Mouse (Mus musculus) MEL (cell line): ENCODE measurements around the gene Slc22a17. TPM values are rescaled to one million over a fixed set of nuclear protein-coding genes. Genes with fewer than 3 reads are reported as not detected.
"Not testable (repeated sequence)": the region's sequence is repeated elsewhere in the genome, so short reads cannot be mapped to it uniquely, and the experiment has no call there.

Experiments used
- DNase-seq: peaks from one replicate; pipeline ENCODE4 v3.0.0; 2011; ENCODE audit warnings: low read depth, low spot score
- H3K27ac ChIP-seq: 2 replicates; pipeline ENCODE4 v1.5.1; 2012; ENCODE audit warnings: low read depth, mild to moderate bottlenecking, control low read depth, low read length, moderate library complexity; ENCODE audit not compliant: control insufficient read depth
- H3K27me3 ChIP-seq, 2 experiments: fragments of 150-350 bp in 1 of 2; sonication (generic) in 1 of 2; 2 replicates each; pipeline ENCODE4 v1.6.1; 2012; ENCODE audit warnings: low read length in 2 of 2, mild to moderate bottlenecking in 2 of 2, improper control_type of control experiment in 1 of 2, moderate library complexity in 1 of 2; ENCODE audit not compliant: insufficient read depth in 2 of 2, control insufficient read depth in 1 of 2
- H3K36me3 ChIP-seq, 2 experiments: 2 replicates each; pipeline ENCODE4 v1.6.1; 2012 to 2014; ENCODE audit warnings: low read length in 2 of 2, improper control_type of control experiment in 1 of 2, inconsistent platforms in 1 of 2, mild to moderate bottlenecking in 1 of 2; ENCODE audit not compliant: insufficient read depth in 2 of 2, control insufficient read depth in 1 of 2
- H3K4me1 ChIP-seq, 2 experiments: fragments of 150-350 bp in 1 of 2; sonication (generic) in 1 of 2; 2 replicates each; pipeline ENCODE4 v1.6.1; 2012; ENCODE audit warnings: low read length in 2 of 2, improper control_type of control experiment in 1 of 2, mild to moderate bottlenecking in 1 of 2; ENCODE audit not compliant: insufficient read depth in 2 of 2, control insufficient read depth in 1 of 2
- H3K4me3 ChIP-seq, 2 experiments: fragments of 150-350 bp in 1 of 2; sonication (generic) in 1 of 2; 2 replicates each; pipeline ENCODE4 v1.5.1; 2012; ENCODE audit warnings: low read depth in 2 of 2, low read length in 2 of 2, mild to moderate bottlenecking in 2 of 2, moderate library complexity in 2 of 2, control low read depth in 1 of 2, improper control_type of control experiment in 1 of 2; ENCODE audit not compliant: control insufficient read depth in 1 of 2, insufficient read depth in 1 of 2
- H3K79me2 ChIP-seq: 2 replicates; pipeline ENCODE4 v1.6.1; 2012; ENCODE audit warnings: mild to moderate bottlenecking, low read length, moderate library complexity; ENCODE audit not compliant: control insufficient read depth, poor library complexity, insufficient read depth
- H3K9ac ChIP-seq: 2 replicates; pipeline ENCODE4 v1.6.1; 2012; ENCODE audit warnings: low read depth, mild to moderate bottlenecking, control low read depth, low read length, moderate library complexity; ENCODE audit not compliant: control insufficient read depth, poor library complexity, severe bottlenecking
- H3K9me3 ChIP-seq: fragments of 150-350 bp; sonication (generic); replicated peaks from 2 replicates; pipeline ENCODE4 v1.6.1; 2012; ENCODE audit warnings: mild to moderate bottlenecking, low read length, improper control_type of control experiment, moderate library complexity; ENCODE audit not compliant: insufficient read depth
- CHD1 ChIP-seq: IDR thresholded peaks from 2 replicates; pipeline ENCODE4 v1.6.1; 2012; ENCODE audit warnings: low read depth, mild to moderate bottlenecking, inconsistent platforms, low read length, improper control_type of control experiment
- CHD2 ChIP-seq: IDR thresholded peaks from 2 replicates; pipeline ENCODE4 v1.6.1; 2011; ENCODE audit warnings: low read length, improper control_type of control experiment
- CTCF ChIP-seq, 3 experiments: IDR thresholded peaks in 2 of 3; conservative IDR thresholded peaks in 1 of 3; 2 replicates each; pipeline ENCODE4 v1.5.1; 2011 to 2012; ENCODE audit warnings: low read length in 3 of 3, low read depth in 2 of 3, mild to moderate bottlenecking in 2 of 3, improper control_type of control experiment in 1 of 3, inconsistent platforms in 1 of 3, mixed read lengths in 1 of 3, moderate library complexity in 1 of 3; ENCODE audit not compliant: control insufficient read depth in 1 of 3, insufficient read depth in 1 of 3, poor library complexity in 1 of 3, severe bottlenecking in 1 of 3
- ELF1 ChIP-seq: IDR thresholded peaks from 2 replicates; pipeline ENCODE4 v1.6.1; 2014; ENCODE audit warnings: low read depth, mild to moderate bottlenecking, inconsistent platforms, low read length, improper control_type of control experiment, moderate library complexity
- ETS1 ChIP-seq: IDR thresholded peaks from 2 replicates; pipeline ENCODE4 v1.6.1; 2012; ENCODE audit warnings: low read depth, mild to moderate bottlenecking, inconsistent platforms, low read length, improper control_type of control experiment, moderate library complexity
- GABPA ChIP-seq: IDR thresholded peaks from 2 replicates; pipeline ENCODE4 v1.6.1; 2012; ENCODE audit warnings: low read depth, mild to moderate bottlenecking, inconsistent platforms, low read length, improper control_type of control experiment, moderate library complexity
- GATA1 ChIP-seq: IDR thresholded peaks from 2 replicates; pipeline ENCODE4 v1.6.1; 2011; ENCODE audit warnings: low read depth, low read length, improper control_type of control experiment
- HCFC1 ChIP-seq: IDR thresholded peaks from 2 replicates; pipeline ENCODE4 v1.6.1; 2012; ENCODE audit warnings: low read depth, mild to moderate bottlenecking, inconsistent platforms, low read length, improper control_type of control experiment, moderate library complexity
- JUND ChIP-seq: IDR thresholded peaks from 2 replicates; pipeline ENCODE4 v1.6.1; 2011; ENCODE audit warnings: low read depth, mild to moderate bottlenecking, improper control_type of control experiment, low read length
- KAT2A ChIP-seq: conservative IDR thresholded peaks from 2 replicates; pipeline ENCODE4 v1.6.1; 2012; ENCODE audit warnings: low read depth, low read length, improper control_type of control experiment, inconsistent platforms
- MAFK ChIP-seq: IDR thresholded peaks from 2 replicates; pipeline ENCODE4 v1.6.1; 2011; ENCODE audit warnings: low read depth, mild to moderate bottlenecking, low read length, improper control_type of control experiment, borderline replicate concordance
- MAZ ChIP-seq: IDR thresholded peaks from 2 replicates; pipeline ENCODE4 v1.6.1; 2012; ENCODE audit warnings: low read depth, mild to moderate bottlenecking, inconsistent platforms, low read length, improper control_type of control experiment
- MEF2A ChIP-seq: IDR thresholded peaks from 2 replicates; pipeline ENCODE4 v1.6.1; 2014; ENCODE audit warnings: low read depth, mild to moderate bottlenecking, inconsistent platforms, low read length, improper control_type of control experiment; ENCODE audit not compliant: poor library complexity, insufficient replicate concordance, severe bottlenecking; ENCODE audit errors: extremely low read depth
- MYB ChIP-seq: IDR thresholded peaks from 2 replicates; pipeline ENCODE4 v1.6.1; 2011; ENCODE audit warnings: mild to moderate bottlenecking, low read depth, low read length, improper control_type of control experiment
- NELFE ChIP-seq: IDR thresholded peaks from 2 replicates; pipeline ENCODE4 v1.6.1; 2011; ENCODE audit warnings: low read depth, low read length, improper control_type of control experiment
- NRF1 ChIP-seq: IDR thresholded peaks from 2 replicates; pipeline ENCODE4 v1.6.1; 2014; ENCODE audit warnings: low read depth, mild to moderate bottlenecking, inconsistent platforms, low read length, improper control_type of control experiment, moderate library complexity; ENCODE audit not compliant: poor library complexity, insufficient read depth, severe bottlenecking
- POLR2AphosphoS2 ChIP-seq: IDR thresholded peaks from 2 replicates; pipeline ENCODE4 v1.6.1; 2011; ENCODE audit warnings: low read length, improper control_type of control experiment
- RAD21 ChIP-seq: IDR thresholded peaks from 2 replicates; pipeline ENCODE4 v1.6.1; 2011; ENCODE audit warnings: mild to moderate bottlenecking, low read depth, low read length, improper control_type of control experiment
- RCOR1 ChIP-seq: IDR thresholded peaks from 2 replicates; pipeline ENCODE4 v1.6.1; 2012; ENCODE audit warnings: low read depth, mild to moderate bottlenecking, inconsistent platforms, low read length, improper control_type of control experiment
- SMC3 ChIP-seq: IDR thresholded peaks from 2 replicates; pipeline ENCODE4 v1.6.1; 2011; ENCODE audit warnings: low read depth, low read length, improper control_type of control experiment
- TBP ChIP-seq: IDR thresholded peaks from 2 replicates; pipeline ENCODE4 v1.8.0; 2011; ENCODE audit warnings: low read depth, low read length, improper control_type of control experiment
- UBTF ChIP-seq: IDR thresholded peaks from 2 replicates; pipeline ENCODE4 v1.6.1; 2012; ENCODE audit warnings: low read depth, mild to moderate bottlenecking, inconsistent platforms, low read length, improper control_type of control experiment, moderate library complexity, borderline replicate concordance; ENCODE audit not compliant: insufficient read depth
- USF2 ChIP-seq, 2 experiments: IDR thresholded peaks; 2 replicates each; pipeline ENCODE4 v1.6.1; 2011 to 2012; ENCODE audit warnings: improper control_type of control experiment in 2 of 2, low read length in 2 of 2, borderline replicate concordance in 1 of 2, inconsistent platforms in 1 of 2, low read depth in 1 of 2, mild to moderate bottlenecking in 1 of 2; ENCODE audit not compliant: insufficient read depth in 1 of 2
- ZKSCAN1 ChIP-seq: IDR thresholded peaks from 2 replicates; pipeline ENCODE4 v1.6.1; 2012; ENCODE audit warnings: low read depth, mild to moderate bottlenecking, inconsistent platforms, low read length, improper control_type of control experiment, moderate library complexity
- polyA plus RNA-seq, 2 experiments: library from polyadenylated mRNA; stranded (reverse) in 1 of 2; unstranded in 1 of 2; fragments of >175 nt in 1 of 2; fragments of >200 nt in 1 of 2; gene quantifications; 2 replicates each; pipeline versions ENCODE4 v1.2.1 to v1.2.4; 2012; ENCODE audit warnings: low replicate concordance in 2 of 2, low read depth in 1 of 2; ENCODE audit not compliant: insufficient read length in 2 of 2, insufficient read depth in 1 of 2, missing spikeins in 1 of 2
- total RNA-seq: library from RNA; depleted of rRNA; stranded (reverse); fragments of 300-350 nt; gene quantifications from 2 replicates; pipeline ENCODE4 v1.2.3, GENCODE M21; 2012

Gene Slc22a17
- total and polyA plus RNA-seq, 3 experiments: 0.31 to 1.1 TPM; not detected in 1

GRCm38 (mm10) chr14:54960769-54961168, 47.8 kb upstream of the Slc22a17 start:
- TF ChIP-seq MYB (no peak), NELFE (no peak), GABPA (no peak), ZKSCAN1 (no peak), HCFC1 (no peak), JUND (no peak), POLR2AphosphoS2 (no peak), TBP (no peak), CTCF (IDR thresholded peaks at IDR 0.05 in 2 of 3, conservative IDR thresholded peaks at IDR 0.05 in 1 of 3; ENCODE audit: control insufficient read depth in 1 of 3, insufficient read depth in 1 of 3, low read depth in 2 of 3, low read length in 3 of 3, poor library complexity in 1 of 3, severe bottlenecking in 1 of 3) (no peak), KAT2A (no peak), RAD21 (no peak), CHD1 (no peak), MAFK (no peak)
- Histone ChIP-seq H3K27me3 (peaks cover 0 to 1% of the 10 kb centered on the region in 2 experiments; a peak in 3 of 4 replicates), H3K36me3 (no peaks in the 10 kb centered on the region), H3K27ac (no peak overlapping the region), H3K4me1 (no peaks in the 10 kb centered on the region), H3K4me3 (no peak overlapping the region), H3K79me2 (no peaks in the 10 kb centered on the region), H3K9ac (no peak overlapping the region), H3K9me3 (no peaks in the 10 kb centered on the region)
- DNase-seq: no peak

GRCm38 (mm10) chr14:54959853-54960613, 47.1 kb upstream of the Slc22a17 start:
- not testable (repeated sequence) for H3K27me3 ChIP-seq, H3K36me3 ChIP-seq, H3K4me1 ChIP-seq, H3K9me3 ChIP-seq, H3K27ac ChIP-seq, H3K9ac ChIP-seq, H3K79me2 ChIP-seq, DNase-seq, H3K4me3 ChIP-seq

- Histone ChIP-seq H3K27me3 (peaks cover 0 to 2% of the 10 kb centered on the region in 2 experiments; a peak in 2 of 4 replicates), H3K4me1 (no peaks in the 10 kb centered on the region), H3K4me3 (no peak overlapping the region), H3K36me3 (no peaks in the 10 kb centered on the region), H3K9me3 (no peaks in the 10 kb centered on the region), H3K9ac (no peak overlapping the region), H3K27ac (no peak overlapping the region), H3K79me2 (no peaks in the 10 kb centered on the region)
- no peak for TF ChIP-seq MEF2A
- TF ChIP-seq UBTF: no peak
- no peak for TF ChIP-seq SMC3
- TF ChIP-seq TBP: no peak
- no peak for TF ChIP-seq CHD2
- no peak for TF ChIP-seq NRF1
- TF ChIP-seq GATA1: no peak
- no peak for TF ChIP-seq CHD1
- TF ChIP-seq MYB: no peak
- no peak for TF ChIP-seq JUND
- TF ChIP-seq USF2 (IDR thresholded peaks at IDR 0.05; ENCODE audit: borderline replicate concordance in 1 of 2, insufficient read depth in 1 of 2, low read depth in 1 of 2, low read length in 2 of 2): no peak
- no peak for TF ChIP-seq HCFC1
- no peak for TF ChIP-seq RCOR1
- no peak for TF ChIP-seq ETS1
- TF ChIP-seq MAZ: no peak
- no peak for TF ChIP-seq ELF1
- DNase-seq: no peak
Observed at GRCm38 (mm10) chr14:54959197-54959596, 46.3 kb upstream of the Slc22a17 start.
